Mouse (Mus musculus): ENCODE data around the gene Dek.

GRCm38 (mm10) chr13:47112924-47113323 is 6.9 kb upstream of the Dek start:
- TF ChIP-seq GATA1 (IDR thresholded peaks at IDR 0.05; ENCODE audit: low read length): peak; percentile 71
- TF ChIP-seq TAL1 (IDR thresholded peaks at IDR 0.05; ENCODE audit: low read length): peak; percentile 92
